Mouse (Mus musculus): ENCODE results near the gene Abce1. TPM values are rescaled to one million over a fixed set of nuclear protein-coding genes. Genes with fewer than 3 reads are reported as not detected.
"Not testable (repeated sequence)": the region's sequence is repeated elsewhere in the genome, so short reads cannot be mapped to it uniquely, and the experiment has no call there.

Abce1 gene
- 34.5 and 49.4 TPM in 2 replicates for total RNA-seq (2015; ENCODE audit: low replicate concordance)
- total RNA-seq (2017; ENCODE audit: low replicate concordance) = 34.0 and 44.0 TPM in 2 replicates

DNA sequence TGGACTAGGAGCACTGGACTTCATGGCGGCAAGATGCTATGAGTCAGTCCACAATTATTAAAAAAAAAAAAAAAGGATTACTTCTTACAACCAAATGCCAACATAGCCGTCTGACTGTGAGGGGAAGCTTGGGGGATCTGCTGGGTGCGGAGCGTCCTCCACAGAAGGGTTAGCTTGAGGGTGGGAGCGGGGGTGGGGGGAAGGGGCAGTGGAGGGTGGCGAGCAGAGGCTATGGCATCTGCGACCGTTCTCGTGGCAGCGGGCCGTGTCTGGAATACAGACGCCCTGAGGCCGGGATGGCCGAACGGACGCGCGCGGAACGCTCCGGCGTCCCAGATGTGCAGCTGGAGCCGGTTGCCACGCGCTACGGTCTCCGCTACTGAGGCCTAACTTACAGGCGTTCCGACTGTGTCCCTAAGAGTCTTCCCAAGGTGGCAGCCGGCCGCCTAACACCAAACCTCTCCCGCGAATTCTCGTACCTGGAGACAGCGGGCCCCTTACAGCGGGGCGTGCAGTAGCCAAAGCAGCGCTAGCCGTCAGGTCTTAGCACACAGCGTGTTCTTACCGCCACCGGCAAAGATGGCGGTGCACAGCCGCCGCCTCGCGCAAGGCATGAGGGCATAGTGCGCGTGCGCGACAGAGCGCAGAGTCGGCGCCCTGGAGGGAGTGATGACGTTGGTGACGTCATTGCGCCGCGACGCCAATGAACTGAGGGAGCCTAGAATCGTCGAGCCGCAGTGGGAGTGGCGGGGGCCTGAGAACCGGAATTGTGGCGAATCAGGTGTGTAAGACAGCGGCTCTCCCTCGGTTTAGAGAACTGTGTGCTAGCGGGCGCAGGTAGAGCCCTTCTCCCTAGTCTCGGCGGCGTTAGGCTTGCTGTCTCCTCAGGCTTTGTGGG is at the start of gene Abce1, which contains the start of gene Anapc10:
Abce1 (minus strand) TSS at position 677 of the 898 bp plus-strand sequence.
Anapc10 (plus strand) TSS at position 757 of the 898 bp plus-strand sequence.
- peak; percentile 98 for ATAC-seq (replicated peaks; ENCODE audit: low FRiP score, poor library complexity, severe bottlenecking)

DNA sequence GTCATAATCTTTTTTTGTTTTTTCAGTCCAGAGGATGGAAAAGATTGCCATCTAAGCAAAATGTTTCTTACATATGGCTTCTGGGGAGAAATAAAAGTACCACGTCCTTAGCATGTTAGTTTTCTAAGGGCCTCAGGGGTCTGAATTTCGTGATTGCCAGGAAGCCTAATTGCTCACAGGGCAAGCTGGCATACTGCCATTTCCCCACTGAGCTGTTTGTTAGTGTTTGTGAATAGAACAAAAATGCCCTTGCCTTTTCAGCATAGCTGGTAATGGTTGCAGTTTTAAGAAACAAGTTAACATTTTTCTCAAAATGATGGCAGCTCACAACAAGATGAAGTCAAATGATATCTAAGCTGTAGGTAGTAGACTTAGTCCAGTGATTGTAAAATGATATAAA is 38.8 kb upstream of the Abce1 start:
- no peak for ATAC-seq (replicated peaks; ENCODE audit: low FRiP score, poor library complexity, severe bottlenecking)

DNA sequence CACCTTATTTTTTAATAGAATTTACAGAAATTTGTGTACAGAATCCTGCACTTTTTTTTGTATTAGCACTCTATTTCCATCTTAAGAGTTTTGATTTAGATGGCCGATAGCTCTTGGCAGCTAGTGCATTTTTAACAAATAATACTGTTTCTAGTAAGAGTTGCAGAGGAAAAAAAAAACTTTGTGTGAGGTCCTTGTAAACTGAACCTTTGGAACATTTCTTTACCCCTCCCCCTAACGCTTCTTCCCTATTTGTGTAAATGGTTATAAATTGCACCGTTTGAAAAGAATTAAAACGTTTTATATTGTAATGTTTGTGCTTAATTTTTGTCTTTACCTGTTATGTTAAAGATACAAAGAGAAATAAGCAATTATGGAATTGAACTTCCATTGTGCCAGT is 37.1 kb upstream of the Abce1 start:
- ATAC-seq (replicated peaks; ENCODE audit: low FRiP score, poor library complexity, severe bottlenecking) = no peak

DNA sequence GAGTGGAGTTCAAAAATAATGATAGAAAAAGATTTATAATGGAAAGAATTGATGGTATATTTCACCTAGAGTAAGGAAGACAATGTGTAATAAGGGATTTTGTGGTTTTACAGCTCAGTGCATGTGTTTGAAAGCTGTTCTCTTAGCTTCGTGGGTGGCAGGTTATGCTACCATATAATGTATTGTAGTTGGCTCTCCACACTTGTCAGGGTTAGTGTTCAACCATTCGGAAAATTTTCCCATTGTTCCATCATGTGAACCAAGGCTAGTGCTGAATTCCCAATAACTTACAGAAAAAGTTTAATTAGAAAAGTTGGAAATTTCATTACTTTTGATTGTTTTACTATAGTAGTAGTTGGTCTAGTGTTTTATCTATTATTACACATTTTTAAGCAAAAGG is 36.6 kb upstream of the Abce1 start:
- ATAC-seq (replicated peaks; ENCODE audit: low FRiP score, poor library complexity, severe bottlenecking) = no peak

DNA sequence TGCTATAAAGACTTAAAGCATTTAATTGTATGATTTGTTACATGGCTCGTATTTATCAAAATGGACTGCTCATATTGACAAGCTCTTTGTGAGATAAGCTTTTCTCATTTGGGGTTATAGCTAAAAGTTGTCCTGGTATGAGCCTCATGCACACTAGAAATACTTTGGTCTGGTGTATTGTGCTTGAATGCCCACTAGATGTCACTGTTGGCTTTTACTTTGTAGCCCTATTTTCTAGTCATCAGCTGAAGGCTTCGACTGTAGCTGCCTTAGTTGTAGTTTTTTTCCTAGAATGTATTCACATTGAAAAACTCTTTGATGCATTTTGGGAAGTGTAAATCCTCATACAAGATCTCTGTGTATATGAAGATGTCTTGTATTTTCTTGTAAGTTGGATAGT is 22.8 kb upstream of the Abce1 start:
- peak; percentile 90 for ATAC-seq (replicated peaks; ENCODE audit: low FRiP score, poor library complexity, severe bottlenecking)

DNA sequence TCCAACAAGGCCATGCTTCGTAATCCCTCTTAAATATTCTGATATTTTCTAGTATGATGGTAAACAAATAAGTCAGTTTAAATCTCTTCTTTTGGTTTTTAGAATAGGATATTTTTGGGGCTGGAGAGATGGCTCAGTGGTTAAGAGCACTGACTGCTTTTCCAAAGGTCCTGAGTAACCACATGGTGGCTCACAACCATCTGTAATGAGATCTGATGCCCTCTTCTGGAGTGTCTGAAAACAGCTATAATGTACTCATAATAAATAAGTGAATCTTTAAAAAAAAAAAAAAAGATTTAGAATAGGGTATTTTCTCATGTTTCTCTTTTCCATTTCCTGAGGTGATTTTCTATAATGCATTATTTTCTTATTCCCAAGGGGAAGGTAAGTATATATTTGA is 16.4 kb upstream of the Abce1 start:
- ATAC-seq (replicated peaks; ENCODE audit: low FRiP score, poor library complexity, severe bottlenecking) = no peak

DNA sequence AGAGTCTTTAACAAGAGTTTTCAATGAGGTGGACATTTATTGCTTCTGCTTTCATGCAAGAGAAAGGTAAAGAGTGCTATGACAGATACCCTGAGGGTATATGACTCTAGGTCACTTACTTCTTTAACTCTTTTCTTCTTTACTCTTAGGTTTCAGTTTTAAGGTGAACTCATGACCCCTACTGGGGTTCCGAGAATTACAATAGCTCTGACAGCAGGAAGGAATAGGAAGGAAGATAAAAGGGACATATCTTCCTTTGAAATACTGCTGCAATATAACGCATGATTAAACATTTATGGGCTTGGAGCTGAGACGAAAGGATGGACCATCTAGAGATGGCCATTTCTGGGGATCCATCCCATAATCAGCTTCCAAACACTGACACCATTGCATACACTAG is 13.0 kb upstream of the Abce1 start:
- ATAC-seq (replicated peaks; ENCODE audit: low FRiP score, poor library complexity, severe bottlenecking) = no peak

DNA sequence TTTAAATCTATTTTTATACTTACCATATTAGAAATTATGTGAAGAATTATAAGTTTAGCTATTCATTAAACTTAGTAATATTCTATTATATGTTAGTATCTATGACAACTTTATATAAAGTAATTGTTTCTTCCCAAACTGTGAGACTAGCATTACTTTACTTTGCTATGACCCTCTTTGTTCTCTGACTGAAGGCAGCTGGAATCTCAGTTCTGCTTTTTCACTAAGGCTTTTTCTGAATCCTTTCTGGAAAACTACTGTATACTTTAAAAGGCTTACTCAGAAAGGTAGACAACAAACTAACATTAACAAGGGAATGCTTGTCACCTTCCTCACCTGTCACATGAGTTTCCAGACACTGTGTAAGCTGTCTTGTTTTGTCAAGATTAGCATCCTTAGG is 11.8 kb upstream of the Abce1 start:
- no peak for ATAC-seq (replicated peaks; ENCODE audit: low FRiP score, poor library complexity, severe bottlenecking)

DNA sequence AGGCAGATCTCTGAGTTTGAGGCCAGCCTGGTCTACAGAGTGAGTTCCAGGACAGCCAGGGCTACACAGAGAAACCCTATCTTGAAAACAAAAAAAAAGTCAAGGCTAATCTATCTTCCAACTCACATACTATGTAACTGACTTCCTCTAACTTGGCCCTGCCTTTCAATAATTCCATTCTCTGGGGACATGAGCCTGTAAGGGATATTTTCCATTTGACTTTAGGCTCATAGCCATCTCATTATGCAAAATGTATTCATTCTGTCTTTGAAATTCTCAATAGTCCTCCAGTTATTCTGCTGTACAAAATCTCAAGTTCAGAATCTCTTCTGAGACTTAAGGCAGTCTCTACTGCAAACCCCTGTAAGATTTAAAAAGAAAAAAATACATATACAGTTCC is 10.0 kb upstream of the Abce1 start:
- ATAC-seq (replicated peaks; ENCODE audit: low FRiP score, poor library complexity, severe bottlenecking) = no peak

DNA sequence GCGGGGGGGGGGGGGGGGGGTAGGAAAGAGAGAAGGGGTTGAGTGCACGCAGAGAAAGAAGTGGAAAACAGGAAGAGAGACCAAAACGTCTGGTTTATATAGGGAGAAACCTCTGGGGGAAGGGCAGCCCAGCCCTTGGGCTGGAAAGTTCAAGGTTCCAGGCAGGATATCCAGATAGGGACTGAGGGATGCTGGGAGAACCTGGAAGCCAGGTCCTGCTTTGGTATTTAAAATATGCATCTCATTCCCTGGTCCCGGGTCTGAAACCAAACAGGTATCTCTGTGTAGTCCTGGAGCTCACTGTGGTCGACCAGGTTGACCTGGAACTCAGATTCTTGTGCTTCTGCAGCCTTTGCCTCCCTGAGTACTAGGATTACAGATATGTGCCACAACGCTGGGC is 1.1 kb upstream of the Abce1 start:
- ATAC-seq (replicated peaks; ENCODE audit: low FRiP score, poor library complexity, severe bottlenecking) = no peak

DNA sequence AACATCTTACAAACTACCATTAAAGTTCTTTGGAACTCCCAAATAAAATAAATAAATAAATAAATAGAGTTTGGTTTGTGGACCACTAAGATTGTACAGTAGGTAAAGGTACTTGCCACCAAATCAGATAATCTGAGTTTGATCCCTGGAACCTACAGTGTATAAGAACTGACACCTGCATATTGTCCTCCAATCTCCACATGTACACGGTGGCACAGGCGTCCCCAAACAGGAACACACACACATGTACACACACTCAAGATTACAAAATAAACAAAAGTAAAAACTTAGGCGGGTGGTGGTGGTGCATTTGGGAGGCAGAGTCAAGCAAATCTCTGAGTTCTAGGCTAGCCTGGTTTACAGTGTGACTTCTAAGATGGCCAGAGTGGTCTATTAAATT is 4.9 kb downstream of the Abce1 start:
- ATAC-seq (replicated peaks; ENCODE audit: low FRiP score, poor library complexity, severe bottlenecking) = no peak

DNA sequence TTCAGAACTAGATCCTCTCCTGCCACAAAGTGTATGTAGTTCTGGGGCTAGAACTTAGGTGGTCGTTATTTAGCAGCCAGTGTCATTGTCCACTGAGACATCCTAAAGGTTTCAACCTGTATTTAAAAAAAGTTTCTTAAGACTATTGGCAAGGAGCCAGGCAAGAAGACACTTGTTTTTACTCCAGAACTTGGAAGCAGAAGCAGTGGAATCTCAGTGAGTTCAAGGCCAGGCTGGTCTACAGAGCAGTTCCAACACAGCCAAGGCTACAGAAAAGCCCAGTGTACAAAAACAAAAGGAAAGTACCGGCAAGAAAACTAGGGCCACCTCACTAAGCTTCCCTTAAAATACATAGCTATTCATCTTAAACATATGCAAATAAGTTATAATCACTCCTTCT is 19.0 kb downstream of the Abce1 start:
- ATAC-seq (replicated peaks; ENCODE audit: low FRiP score, poor library complexity, severe bottlenecking) = no peak

DNA sequence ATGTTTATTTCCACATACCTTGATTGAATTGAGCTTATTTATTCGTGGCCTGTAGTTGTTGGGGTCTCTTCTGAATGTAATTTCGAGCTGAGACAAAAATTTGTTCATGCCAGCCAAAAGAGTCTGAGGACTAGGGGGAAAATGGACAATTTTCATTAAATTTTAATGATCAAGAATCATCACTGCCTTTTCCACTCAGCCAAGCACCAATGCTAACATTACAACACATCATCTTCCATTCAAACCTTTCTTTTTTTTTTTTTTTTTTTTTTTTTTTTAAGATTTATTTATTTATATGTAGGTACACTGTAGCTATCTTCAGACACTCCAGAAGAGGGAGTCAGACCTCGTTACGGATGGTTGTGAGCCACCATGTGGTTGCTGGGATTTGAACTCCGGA is 25.6 kb downstream of the Abce1 start:
- not testable (repeated sequence) for ATAC-seq (replicated peaks; ENCODE audit: low FRiP score, poor library complexity, severe bottlenecking)

DNA sequence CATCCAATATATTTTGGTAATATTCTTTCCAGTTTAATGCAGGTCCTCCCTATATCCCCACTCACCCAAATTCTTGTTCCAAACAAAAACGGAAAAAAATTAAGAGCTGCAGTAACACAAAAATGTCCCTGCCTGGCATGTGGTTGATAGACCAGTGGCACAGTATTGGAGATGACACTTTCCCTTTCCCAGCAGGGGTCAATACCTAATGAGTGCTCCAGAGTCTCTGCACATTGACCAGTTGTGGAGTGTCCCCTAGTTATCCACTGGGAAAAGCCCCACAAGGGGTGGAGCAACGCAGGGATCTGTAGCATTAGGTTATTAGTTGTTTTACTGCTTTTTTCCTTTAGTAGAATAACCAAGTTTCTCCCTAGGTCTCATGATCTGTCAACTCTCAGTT is 30.6 kb downstream of the Abce1 start:
- no peak for ATAC-seq (replicated peaks; ENCODE audit: low FRiP score, poor library complexity, severe bottlenecking)

DNA sequence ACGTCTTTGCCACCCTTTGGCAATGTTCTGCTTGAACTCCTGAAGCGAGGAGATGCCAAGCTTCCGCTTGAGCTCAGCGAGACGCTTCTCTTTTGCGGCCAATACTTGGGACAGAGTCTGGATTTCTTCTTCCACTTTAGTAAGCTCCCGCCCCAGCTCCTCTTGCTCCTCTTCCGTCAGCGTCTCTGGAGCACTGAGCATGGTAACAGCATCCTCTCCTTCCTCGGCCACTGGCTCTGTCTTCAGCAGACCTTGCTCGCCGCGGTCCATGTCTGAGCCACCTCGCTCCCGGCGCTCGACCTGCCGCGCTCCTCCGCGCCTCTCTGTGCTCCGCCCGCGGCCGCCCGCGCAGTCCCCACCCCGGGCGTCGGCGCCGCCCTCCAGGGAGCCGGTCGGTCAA is 31.0 kb downstream of the Abce1 start:
- ATAC-seq (replicated peaks; ENCODE audit: low FRiP score, poor library complexity, severe bottlenecking) = peak; percentile 86

DNA sequence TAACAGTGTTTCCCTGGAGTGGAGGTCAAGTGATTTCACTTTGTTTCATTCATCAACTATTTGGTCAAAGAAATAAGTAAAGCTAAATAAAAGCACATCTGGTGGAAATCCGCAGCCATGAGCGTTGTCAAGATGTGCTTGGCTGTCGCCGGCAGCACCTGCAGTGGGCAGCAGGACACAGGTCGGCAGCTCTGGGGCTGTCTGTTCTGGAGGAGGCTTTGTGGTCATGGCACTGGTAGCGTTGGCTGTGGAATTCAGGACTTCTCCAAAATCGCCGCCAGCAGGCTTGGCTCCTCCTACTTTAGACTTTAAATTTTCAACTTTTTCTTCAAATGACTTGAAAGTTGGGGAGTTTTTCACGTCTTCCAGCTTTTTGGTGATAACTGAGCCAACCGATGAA is 31.5 kb downstream of the Abce1 start:
- peak; percentile 71; the same call in 1 of the 2 replicates for ATAC-seq (replicated peaks; ENCODE audit: low FRiP score, poor library complexity, severe bottlenecking)

DNA sequence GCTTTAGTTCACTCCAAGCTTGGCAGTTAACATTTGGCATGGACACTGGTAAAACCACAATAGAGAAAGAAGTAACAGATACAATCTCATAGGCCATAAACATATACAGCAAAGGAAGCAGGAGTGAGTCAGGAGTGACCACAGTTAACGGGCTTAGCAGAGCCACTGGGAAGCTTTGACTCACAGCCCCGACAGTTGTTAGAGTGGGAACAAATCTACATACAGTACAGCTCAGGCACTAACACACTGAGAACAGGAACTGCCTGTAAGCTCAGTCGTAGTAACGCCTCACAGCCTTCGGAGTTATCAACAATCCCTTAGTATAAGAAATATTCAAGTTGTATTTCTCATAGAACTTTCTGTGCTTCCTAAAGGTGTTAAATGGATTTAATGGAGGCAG is 32.5 kb downstream of the Abce1 start:
- ATAC-seq (replicated peaks; ENCODE audit: low FRiP score, poor library complexity, severe bottlenecking) = no peak

DNA sequence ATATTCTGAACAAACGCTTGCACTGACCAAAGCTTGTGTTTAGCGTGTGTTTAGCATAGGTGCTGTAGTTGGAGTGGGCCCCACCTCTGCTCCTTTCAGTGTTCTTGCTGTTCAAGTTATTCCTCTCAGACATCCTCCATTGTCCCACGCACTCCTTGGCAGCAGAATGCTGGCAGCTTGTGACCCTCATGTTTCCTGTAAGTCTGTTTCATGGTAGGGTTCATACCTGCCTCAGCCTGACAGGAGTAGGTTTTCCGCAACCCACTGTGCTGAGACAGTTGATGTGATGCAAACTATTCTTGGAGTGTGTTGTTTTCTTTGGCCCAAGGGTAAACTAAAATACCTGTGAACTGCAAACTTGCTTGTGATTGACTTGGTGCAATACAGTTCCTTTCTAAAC is 35.1 kb downstream of the Abce1 start:
- no peak for ATAC-seq (replicated peaks; ENCODE audit: low FRiP score, poor library complexity, severe bottlenecking)

DNA sequence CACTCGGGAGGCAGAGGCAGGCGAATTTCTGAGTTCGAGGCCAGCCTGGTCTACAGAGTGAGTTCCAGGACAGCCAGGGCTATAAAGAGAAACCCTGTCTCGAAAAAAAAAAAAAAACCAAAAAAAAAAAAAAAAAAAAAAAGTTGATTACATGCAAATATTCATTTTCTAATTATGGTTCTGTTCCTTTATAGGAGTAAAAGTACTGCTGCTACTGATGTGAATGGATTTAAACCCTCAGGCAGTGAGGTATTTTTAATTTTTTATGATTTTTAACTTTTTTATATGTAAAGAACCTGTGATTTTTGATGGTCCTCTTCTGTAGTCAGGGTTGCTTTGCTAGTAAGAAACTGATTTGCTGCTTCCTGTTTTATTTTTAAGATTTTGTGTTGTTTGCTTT is 52.8 kb downstream of the Abce1 start:
- ATAC-seq (replicated peaks; ENCODE audit: low FRiP score, poor library complexity, severe bottlenecking) = not testable (repeated sequence)

DNA sequence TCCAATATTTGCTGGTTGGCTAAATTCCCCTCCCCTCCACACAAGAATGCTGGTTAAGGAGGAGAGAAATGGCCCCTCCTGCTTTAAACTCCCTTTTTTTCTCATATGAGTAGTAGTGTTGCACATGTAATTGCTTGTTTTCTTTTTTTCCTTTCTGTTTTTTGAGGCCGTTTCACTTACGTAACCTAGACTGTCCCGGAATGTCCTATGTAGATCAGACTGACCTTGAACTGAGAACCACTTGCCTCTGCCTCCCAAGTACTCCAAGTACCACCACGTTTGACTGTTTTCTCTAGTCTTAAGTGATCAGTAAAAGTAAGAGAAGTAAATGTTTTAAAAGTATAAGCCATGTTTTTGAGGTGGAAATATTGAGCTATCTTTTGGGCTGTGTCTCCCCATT is 57.8 kb downstream of the Abce1 start:
- ATAC-seq (replicated peaks; ENCODE audit: low FRiP score, poor library complexity, severe bottlenecking) = no peak

DNA sequence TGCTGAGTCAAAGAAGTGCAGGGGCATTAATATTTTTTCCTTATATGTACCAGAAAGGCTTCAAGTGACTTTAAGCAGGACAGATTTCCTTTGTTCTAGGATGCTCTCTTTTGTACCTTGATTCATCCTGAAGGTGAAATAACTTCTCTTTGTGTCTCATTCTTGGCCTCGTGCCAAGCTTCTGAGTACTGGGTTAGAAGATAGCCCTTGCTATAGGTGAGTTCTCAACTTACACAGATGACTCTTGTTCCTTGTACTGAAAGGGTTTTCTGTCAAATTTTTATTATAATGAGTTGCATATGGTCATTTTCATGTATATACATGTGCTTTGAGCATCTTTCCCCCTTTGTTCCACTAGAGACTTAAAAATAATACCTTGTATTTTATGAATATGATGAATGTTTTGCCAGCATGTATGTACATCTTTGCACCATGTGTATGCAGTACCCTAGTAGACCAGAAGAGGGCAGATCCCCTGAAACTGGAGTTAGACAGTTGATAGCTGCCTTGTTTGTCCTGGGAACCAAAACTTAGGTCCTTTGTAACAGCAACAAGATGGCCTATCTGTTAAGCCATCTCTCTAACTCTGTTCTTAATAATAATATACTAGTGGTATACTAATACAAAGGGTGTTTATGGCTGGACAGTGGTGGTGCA is 61.3 kb downstream of the Abce1 start:
- ATAC-seq (replicated peaks; ENCODE audit: low FRiP score, poor library complexity, severe bottlenecking) = peak; percentile 85

Data from erythroblast, adult 5-6 weeks (primary cell).